Mouse (Mus musculus): ENCODE data around the gene Ptprf.

- TF ChIP-seq CTCF (IDR thresholded peaks at IDR 0.05) (no peak), POLR2A (IDR thresholded peaks at IDR 0.05; ENCODE audit: insufficient read depth, low read depth, low read length) (no peak)
These were observed 17.7 kb downstream of the Ptprf start for GRCm38 (mm10) chr4:118273545-118273944.

Measured in heart, adult 2 months (tissue).